Mouse (Mus musculus) lung, adult 2 months (tissue): Measurements from ENCODE around the gene Lrch2.

Source experiments
- CTCF ChIP-seq: fragments of 200-500 bp; IDR thresholded peaks from 2 replicates; pipeline ENCODE4 v1.5.1; 2011; ENCODE audit warnings: mild to moderate bottlenecking, low read length, control low read depth; ENCODE audit not compliant: insufficient read depth
- POLR2A ChIP-seq: fragments of 200-500 bp; IDR thresholded peaks from 2 replicates; pipeline ENCODE4 v1.6.1; 2011; ENCODE audit warnings: low read depth, mild to moderate bottlenecking, control low read depth, low read length, borderline replicate concordance; ENCODE audit errors: extremely low read depth

GRCm38 (mm10) chrX:147553421-147554201 is at the start of gene Lrch2:
- TF ChIP-seq CTCF: no peak
- no peak for TF ChIP-seq POLR2A
